Mouse (Mus musculus): ENCODE measurements around the gene Rnf141. TPM values are rescaled to one million over a fixed set of nuclear protein-coding genes. Genes with fewer than 3 reads are reported as not detected.

Rnf141 gene
- polyA plus RNA-seq, 1 experiment from 2014 or later = 39.0 TPM

Small RNAs within 50 kb of the gene (microRNA-seq; reads per million reads assigned to microRNA genes)
- not detected for gene Gm47282

Other genes starting within 250 kb of the Rnf141 start
- 24.7 and 26.6 TPM in 2 replicates for gene Sbf2, start 229.5 kb downstream of the Rnf141 start, polyA plus RNA-seq (2015; fragmentation: Nextera tagmentation; extraction: Ambion mirVana)
- gene Adm, start 216.8 kb downstream of the Rnf141 start, polyA plus RNA-seq (2015; fragmentation: Nextera tagmentation; extraction: Ambion mirVana) = 5.4 and 5.8 TPM in 2 replicates
- 4.0 and 4.5 TPM in 2 replicates for gene Ampd3, start 76.3 kb downstream of the Rnf141 start, polyA plus RNA-seq (2015; fragmentation: Nextera tagmentation; extraction: Ambion mirVana)
- gene Lyve1, start 18.8 kb upstream of the Rnf141 start, polyA plus RNA-seq (2015; fragmentation: Nextera tagmentation; extraction: Ambion mirVana) = 13.8 and 15.1 TPM in 2 replicates
- 12.0 and 13.0 TPM in 2 replicates for gene Mrvi1, start 138.0 kb upstream of the Rnf141 start, polyA plus RNA-seq (2015; fragmentation: Nextera tagmentation; extraction: Ambion mirVana)
- 45.1 and 48.7 TPM in 2 replicates for gene Ctr9, start 184.5 kb upstream of the Rnf141 start, polyA plus RNA-seq (2015; fragmentation: Nextera tagmentation; extraction: Ambion mirVana)
- gene Eif4g2, start 238.6 kb upstream of the Rnf141 start, polyA plus RNA-seq (2015; fragmentation: Nextera tagmentation; extraction: Ambion mirVana) = 621 and 629 TPM in 2 replicates

All from intestine, embryonic 16.5 days (tissue).